Mouse (Mus musculus): Measurements from ENCODE around the gene Mcm5. TPM values are rescaled to one million over a fixed set of nuclear protein-coding genes. Genes with fewer than 3 reads are reported as not detected.
A peak's percentile ranks its signal among the peaks of the same experiment; 100 is the strongest.

Mcm5 gene
- 170 and 177 TPM in 2 replicates for polyA plus RNA-seq (2011; ENCODE audit: insufficient read depth, insufficient read length, low read depth, missing spikeins)

- Histone ChIP-seq H3K9ac (ENCODE audit: low read depth, poor library complexity, severe bottlenecking) (peak within 1 kb of the TSS; percentile 92), H3K27ac (ENCODE audit: insufficient read depth, low read length) (peak within 1 kb of the TSS; percentile 97), H3K9me3 (replicated peaks; ENCODE audit: control insufficient read depth, insufficient read depth, low read length, poor library complexity, severe bottlenecking) (no peaks in the 10 kb centered on the region), H3K36me3 (ENCODE audit: control insufficient read depth, insufficient read depth, low read length, poor library complexity, severe bottlenecking) (peaks cover 44% of the 10 kb centered on the region), H3K4me1 (ENCODE audit: control insufficient read depth, insufficient read depth, low read length) (no peaks in the 10 kb centered on the region), H3K27me3 (ENCODE audit: control insufficient read depth, insufficient read depth, low read length, poor library complexity, severe bottlenecking) (no peaks in the 10 kb centered on the region), H3K4me3 (ENCODE audit: low read depth, low read length) (peak within 1 kb of the TSS; percentile 95)
- TF ChIP-seq EP300 (IDR thresholded peaks at IDR 0.05; ENCODE audit: insufficient read depth, low read depth, low read length) = no peak
- peak; percentile 43 for TF ChIP-seq POLR2A (IDR thresholded peaks at IDR 0.05; ENCODE audit: insufficient read depth, low read length)
- no peak for TF ChIP-seq CTCF (IDR thresholded peaks at IDR 0.05; ENCODE audit: low read depth, low read length)
Observed at GRCm38 (mm10) chr8:75109236-75109967, at the start of gene Mcm5. Gene Mcm5, plus strand, starts transcription at chr8:75109569.

GRCm38 (mm10) chr8:75060022-75060421 is 49.3 kb upstream of the Mcm5 start:
- no peak overlapping the region for H3K9ac ChIP-seq (ENCODE audit: low read depth, poor library complexity, severe bottlenecking)
- no peak overlapping the region for H3K4me3 ChIP-seq (ENCODE audit: low read depth, low read length)
- 0 out of 2 replicates have a peak, but pooled peaks cover 6% of the 10 kb centered on the region for H3K36me3 ChIP-seq (ENCODE audit: control insufficient read depth, insufficient read depth, low read length, poor library complexity, severe bottlenecking)
- H3K9me3 ChIP-seq (replicated peaks; ENCODE audit: control insufficient read depth, insufficient read depth, low read length, poor library complexity, severe bottlenecking) = no peaks in the 10 kb centered on the region
- TF ChIP-seq POLR2A (IDR thresholded peaks at IDR 0.05; ENCODE audit: insufficient read depth, low read length) = no peak
- no peak for TF ChIP-seq CTCF (IDR thresholded peaks at IDR 0.05; ENCODE audit: low read depth, low read length)
- no peak for TF ChIP-seq EP300 (IDR thresholded peaks at IDR 0.05; ENCODE audit: insufficient read depth, low read depth, low read length)
- H3K4me1 ChIP-seq (ENCODE audit: control insufficient read depth, insufficient read depth, low read length) = no peaks in the 10 kb centered on the region
- H3K27ac ChIP-seq (ENCODE audit: insufficient read depth, low read length) = no peak overlapping the region
- no peaks in the 10 kb centered on the region for H3K27me3 ChIP-seq (ENCODE audit: control insufficient read depth, insufficient read depth, low read length, poor library complexity, severe bottlenecking)

DNA sequence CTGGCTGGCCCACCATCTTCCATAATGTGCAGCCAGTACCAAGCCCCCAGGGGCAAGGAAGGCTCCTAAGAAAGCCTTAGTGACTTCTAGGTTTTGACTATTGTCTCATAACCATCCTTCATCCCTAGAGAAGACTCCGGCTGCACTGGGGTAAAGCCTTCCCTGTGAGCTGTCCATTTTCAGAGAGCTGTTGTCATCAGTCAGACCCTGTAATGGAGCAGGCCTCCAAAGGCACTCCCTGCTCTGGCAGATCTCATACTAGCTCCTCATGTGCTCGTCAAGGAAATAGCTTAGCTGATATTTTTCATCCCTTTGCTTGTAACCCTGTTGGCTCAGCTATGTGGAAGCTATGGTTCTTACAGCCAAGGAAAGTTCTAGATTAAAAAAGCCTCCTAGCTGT is 48.6 kb upstream of the Mcm5 start:
- no peaks in the 10 kb centered on the region for H3K9me3 ChIP-seq (replicated peaks; ENCODE audit: control insufficient read depth, insufficient read depth, low read length, poor library complexity, severe bottlenecking)
- H3K27ac ChIP-seq (ENCODE audit: insufficient read depth, low read length) = no peak overlapping the region
- no peaks in the 10 kb centered on the region for H3K27me3 ChIP-seq (ENCODE audit: control insufficient read depth, insufficient read depth, low read length, poor library complexity, severe bottlenecking)
- TF ChIP-seq POLR2A (IDR thresholded peaks at IDR 0.05; ENCODE audit: insufficient read depth, low read length) (no peak), CTCF (IDR thresholded peaks at IDR 0.05; ENCODE audit: low read depth, low read length) (no peak), EP300 (IDR thresholded peaks at IDR 0.05; ENCODE audit: insufficient read depth, low read depth, low read length) (no peak)
- no peak overlapping the region for H3K9ac ChIP-seq (ENCODE audit: low read depth, poor library complexity, severe bottlenecking)
- H3K4me1 ChIP-seq (ENCODE audit: control insufficient read depth, insufficient read depth, low read length) = no peaks in the 10 kb centered on the region
- no peak overlapping the region for H3K4me3 ChIP-seq (ENCODE audit: low read depth, low read length)
- H3K36me3 ChIP-seq (ENCODE audit: control insufficient read depth, insufficient read depth, low read length, poor library complexity, severe bottlenecking) = 0 out of 2 replicates have a peak, but pooled peaks cover 5% of the 10 kb centered on the region

DNA sequence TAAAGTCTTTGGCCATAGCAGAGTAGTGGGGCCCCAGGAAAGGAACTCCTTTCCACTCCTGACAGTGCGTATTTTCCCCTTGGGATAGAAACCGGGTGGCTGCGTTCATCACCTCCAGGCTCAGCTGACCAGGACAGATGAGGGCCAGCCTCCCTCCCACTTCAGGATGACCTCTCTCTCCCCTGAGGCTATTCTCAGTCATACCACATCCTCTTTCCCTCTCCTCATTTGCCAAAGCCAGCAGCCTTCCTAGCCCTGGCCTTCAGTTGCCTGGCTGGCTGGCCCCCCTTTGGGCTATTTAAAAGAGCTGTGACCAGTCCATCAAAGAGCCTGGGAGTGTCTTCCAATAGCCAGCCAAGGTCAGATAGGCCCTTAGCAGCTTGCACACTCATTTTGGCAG is 46.1 kb upstream of the Mcm5 start:
- Histone ChIP-seq H3K27ac (ENCODE audit: insufficient read depth, low read length) (no peak overlapping the region), H3K9ac (ENCODE audit: low read depth, poor library complexity, severe bottlenecking) (no peak overlapping the region), H3K36me3 (ENCODE audit: control insufficient read depth, insufficient read depth, low read length, poor library complexity, severe bottlenecking) (0 out of 2 replicates have a peak, but pooled peaks cover 4% of the 10 kb centered on the region), H3K27me3 (ENCODE audit: control insufficient read depth, insufficient read depth, low read length, poor library complexity, severe bottlenecking) (no peaks in the 10 kb centered on the region), H3K9me3 (replicated peaks; ENCODE audit: control insufficient read depth, insufficient read depth, low read length, poor library complexity, severe bottlenecking) (no peaks in the 10 kb centered on the region), H3K4me1 (ENCODE audit: control insufficient read depth, insufficient read depth, low read length) (no peaks in the 10 kb centered on the region), H3K4me3 (ENCODE audit: low read depth, low read length) (no peak overlapping the region)
- no peak for TF ChIP-seq EP300 (IDR thresholded peaks at IDR 0.05; ENCODE audit: insufficient read depth, low read depth, low read length)
- TF ChIP-seq CTCF (IDR thresholded peaks at IDR 0.05; ENCODE audit: low read depth, low read length) = no peak
- no peak for TF ChIP-seq POLR2A (IDR thresholded peaks at IDR 0.05; ENCODE audit: insufficient read depth, low read length)

DNA sequence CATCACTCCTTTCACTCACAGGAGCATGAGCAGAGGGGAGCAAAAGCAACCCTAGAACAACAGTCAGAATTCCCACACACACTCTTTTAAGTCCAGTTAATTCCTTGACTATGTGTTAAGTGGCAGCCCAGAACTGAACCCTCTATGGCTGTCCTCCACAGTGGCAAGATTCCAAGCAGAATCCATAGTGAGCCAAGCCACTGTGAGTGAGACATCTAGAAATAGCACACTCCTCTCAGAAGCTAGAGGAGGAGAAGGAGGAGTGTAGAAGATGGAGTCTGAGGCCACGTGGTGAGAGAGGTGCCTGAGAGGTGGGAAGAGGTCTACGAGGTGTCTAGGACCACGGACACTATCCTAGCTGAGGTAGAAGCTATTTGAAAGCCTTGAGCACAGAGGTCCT is 44.6 kb upstream of the Mcm5 start:
- Histone ChIP-seq H3K4me1 (ENCODE audit: control insufficient read depth, insufficient read depth, low read length) (no peaks in the 10 kb centered on the region), H3K9me3 (replicated peaks; ENCODE audit: control insufficient read depth, insufficient read depth, low read length, poor library complexity, severe bottlenecking) (no peaks in the 10 kb centered on the region), H3K27me3 (ENCODE audit: control insufficient read depth, insufficient read depth, low read length, poor library complexity, severe bottlenecking) (no peaks in the 10 kb centered on the region), H3K27ac (ENCODE audit: insufficient read depth, low read length) (no peak overlapping the region), H3K4me3 (ENCODE audit: low read depth, low read length) (no peak overlapping the region), H3K36me3 (ENCODE audit: control insufficient read depth, insufficient read depth, low read length, poor library complexity, severe bottlenecking) (0 out of 2 replicates have a peak, but pooled peaks cover 2% of the 10 kb centered on the region), H3K9ac (ENCODE audit: low read depth, poor library complexity, severe bottlenecking) (no peak overlapping the region)
- TF ChIP-seq POLR2A (IDR thresholded peaks at IDR 0.05; ENCODE audit: insufficient read depth, low read length) = no peak

GRCm38 (mm10) chr8:75067287-75067686 is 42.1 kb upstream of the Mcm5 start:
- Histone ChIP-seq H3K4me1 (ENCODE audit: control insufficient read depth, insufficient read depth, low read length) (no peaks in the 10 kb centered on the region), H3K27me3 (ENCODE audit: control insufficient read depth, insufficient read depth, low read length, poor library complexity, severe bottlenecking) (no peaks in the 10 kb centered on the region), H3K9me3 (replicated peaks; ENCODE audit: control insufficient read depth, insufficient read depth, low read length, poor library complexity, severe bottlenecking) (no peaks in the 10 kb centered on the region), H3K27ac (ENCODE audit: insufficient read depth, low read length) (no peak overlapping the region), H3K4me3 (ENCODE audit: low read depth, low read length) (no peak overlapping the region), H3K9ac (ENCODE audit: low read depth, poor library complexity, severe bottlenecking) (no peak overlapping the region), H3K36me3 (ENCODE audit: control insufficient read depth, insufficient read depth, low read length, poor library complexity, severe bottlenecking) (no peaks in the 10 kb centered on the region)
- no peak for TF ChIP-seq CTCF (IDR thresholded peaks at IDR 0.05; ENCODE audit: low read depth, low read length)
- no peak for TF ChIP-seq EP300 (IDR thresholded peaks at IDR 0.05; ENCODE audit: insufficient read depth, low read depth, low read length)
- TF ChIP-seq POLR2A (IDR thresholded peaks at IDR 0.05; ENCODE audit: insufficient read depth, low read length) = no peak

Measured in ES-Bruce4 (cell line).